Mouse (Mus musculus) testis, postnatal 10 days (tissue): ENCODE data around the gene Prr11.

Source experiments
- DNase-seq: peaks from one replicate; pipeline ENCODE4 v3.0.0; 2021; ENCODE audit warnings: low spot score

Gene Prr11

GRCm38 (mm10) chr11:87046968-87047367 is 61.5 kb downstream of the Prr11 start:
- DNase-seq = no peak

DNA sequence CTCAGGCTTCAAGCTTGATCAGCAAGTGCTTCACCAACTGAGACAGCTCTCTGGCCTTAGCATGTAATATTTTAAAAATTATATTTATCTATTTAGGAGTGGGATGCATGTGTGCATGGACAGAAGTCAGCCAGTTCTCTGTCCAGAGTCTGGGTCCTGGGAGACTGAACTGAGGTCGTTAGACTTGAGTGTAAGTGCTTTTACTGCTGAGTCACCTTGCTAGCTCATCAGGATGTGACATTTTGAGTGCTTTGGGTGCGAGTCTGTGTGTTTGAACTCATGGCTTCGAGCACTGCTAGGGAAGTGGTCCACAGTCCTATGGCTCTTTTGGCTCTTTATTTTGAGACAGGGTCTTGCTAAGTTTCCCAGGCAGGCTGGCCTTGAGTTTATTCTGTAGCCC is 65.5 kb downstream of the Prr11 start:
- DNase-seq = no peak

GRCm38 (mm10) chr11:87039307-87039963 is 69.1 kb downstream of the Prr11 start:
- DNase-seq = no peak
